ENCODE assay signal across 17 mouse cellular contexts in the genomic region with DNA sequence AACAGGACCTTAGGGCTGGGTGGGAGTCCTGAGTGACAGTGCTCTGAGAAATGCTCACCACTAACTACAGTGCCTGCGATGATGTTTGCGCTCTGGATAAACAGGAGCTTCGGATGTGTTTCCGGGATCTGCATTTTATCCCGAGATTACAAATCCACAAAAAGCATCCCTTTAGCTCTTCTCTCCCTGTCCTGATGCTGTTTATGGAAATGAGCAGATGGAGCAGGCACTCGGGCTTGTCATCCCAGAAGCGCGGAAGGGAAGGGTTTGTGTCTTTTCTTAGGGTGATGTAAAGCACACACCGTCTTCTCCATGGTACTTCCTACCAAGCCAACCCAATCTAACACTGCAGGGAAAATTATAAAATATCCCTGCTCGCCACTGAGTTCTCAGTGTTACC.
DNase-seq lines count a peak whose midpoint lies in the region; ATAC-seq lines count a peak whose summit lies in the region.
"Had no signal": no experiment of that assay in that cellular context is flagged by ENCODE, and none has a peak within 500 bp of the region (broad histone marks: within the 10 kb centered on the region; RNA-seq: fewer than 3 reads in every experiment).

No protein-coding gene starts in this region.

- peak; percentile 48 for DNase-seq in layer of hippocampus, adult 11-12 months (ENCODE audit: low spot score)
- DNase-seq in layer of hippocampus, postnatal 25 days (ENCODE audit: extremely low spot score in 1 of 2, low spot score in 1 of 2): no peak
- peak; percentile 24 to 53 for DNase-seq in layer of hippocampus, postnatal 14 days (ENCODE audit: low spot score in 2 of 2)
- DNase-seq in Muller cell, postnatal 12 days (ENCODE audit: inconsistent ontology term): no peak
- DNase-seq in spleen, postnatal 36 days (ENCODE audit: low spot score in 2 of 2): no peak
- DNase-seq in adipocyte (ENCODE audit: low spot score): no peak
- DNase-seq: adrenal gland, postnatal 10 days; cerebellum, adult 8-10 months; gastrocnemius, postnatal 25 days; liver, embryonic 13.5 days; spleen, adult 18-20 months had no signal

- ATAC-seq in forebrain, embryonic 12.5 days (ENCODE audit: low FRiP score): no peak
- no peak for ATAC-seq in midbrain, embryonic 16.5 days
- ATAC-seq: intestine, embryonic 16.5 days had no signal

- WGBS in forebrain, embryonic 12.5 days: 78% methylated on average over 10 of the region's 10 CpGs
- 60% methylated on average over 10 of the region's 10 CpGs for WGBS in midbrain, embryonic 16.5 days

- H3K9ac ChIP-seq in forebrain, embryonic 12.5 days: no peak overlapping the region
- H3K9ac ChIP-seq in midbrain, embryonic 16.5 days (ENCODE audit: low read depth, low read length): no peak overlapping the region
- H3K9ac ChIP-seq: embryonic facial prominence, embryonic 13.5 days; heart, embryonic 15.5 days; liver, embryonic 13.5 days had no signal

- peaks cover 23% of the 10 kb centered on the region for H3K4me1 ChIP-seq in forebrain, embryonic 12.5 days
- H3K4me1 ChIP-seq in midbrain, embryonic 16.5 days (ENCODE audit: control insufficient read depth, insufficient read depth, low read length): peaks cover 13% of the 10 kb centered on the region
- H3K4me1 ChIP-seq: heart, embryonic 15.5 days; liver, embryonic 13.5 days had no signal

- no peaks in the 10 kb centered on the region for H3K36me3 ChIP-seq in forebrain, embryonic 12.5 days (replicated peaks)
- no peaks in the 10 kb centered on the region for H3K36me3 ChIP-seq in midbrain, embryonic 16.5 days (ENCODE audit: control insufficient read depth, insufficient read depth, low read length)
- H3K36me3 ChIP-seq: embryonic facial prominence, embryonic 13.5 days; heart, embryonic 15.5 days; liver, embryonic 13.5 days had no signal

- H3K27ac ChIP-seq in forebrain, embryonic 12.5 days: peak overlapping the region; percentile 59; the same call in 1 of the 2 replicates
- peak overlapping the region; percentile 56 for H3K27ac ChIP-seq in midbrain, embryonic 16.5 days (ENCODE audit: low read length)
- H3K27ac ChIP-seq: embryonic facial prominence, embryonic 13.5 days; heart, embryonic 15.5 days; liver, embryonic 13.5 days; macrophage had no signal

- H3K4me3 ChIP-seq in forebrain, embryonic 12.5 days (replicated peaks): no peak overlapping the region
- H3K4me3 ChIP-seq in midbrain, embryonic 16.5 days (ENCODE audit: low read depth, low read length): no peak overlapping the region
- H3K4me3 ChIP-seq: embryonic facial prominence, embryonic 13.5 days; heart, embryonic 15.5 days; liver, embryonic 13.5 days had no signal

- no peaks in the 10 kb centered on the region for H3K27me3 ChIP-seq in forebrain, embryonic 12.5 days
- H3K27me3 ChIP-seq in midbrain, embryonic 16.5 days (ENCODE audit: control insufficient read depth, insufficient read depth, low read depth, low read length): no peaks in the 10 kb centered on the region
- H3K27me3 ChIP-seq: embryonic facial prominence, embryonic 13.5 days; heart, embryonic 15.5 days; liver, embryonic 13.5 days had no signal

- H3K9me3 ChIP-seq in forebrain, embryonic 12.5 days: no peaks in the 10 kb centered on the region
- H3K9me3 ChIP-seq in midbrain, embryonic 16.5 days (replicated peaks; ENCODE audit: control insufficient read depth, low read length, poor library complexity, severe bottlenecking): no peaks in the 10 kb centered on the region
- H3K9me3 ChIP-seq: embryonic facial prominence, embryonic 13.5 days; heart, embryonic 15.5 days; liver, embryonic 13.5 days had no signal

- no peak overlapping the region for H3K4me2 ChIP-seq in forebrain, embryonic 12.5 days
- no peak overlapping the region for H3K4me2 ChIP-seq in midbrain, embryonic 16.5 days (ENCODE audit: low read length)
- H3K4me2 ChIP-seq: liver, embryonic 13.5 days had no signal

Comparison
In these comparisons a context has a peak if more than half of its experiments do, and no peak if none do; other contexts are left out.
1. DNase-seq: peak in layer of hippocampus, adult 11-12 months (single experiment) and layer of hippocampus, postnatal 14 days (2 of 2); none in layer of hippocampus, postnatal 25 days (0 of 2), Muller cell, postnatal 12 days (single experiment), spleen, postnatal 36 days (0 of 2) and adipocyte (single experiment).